Mouse (Mus musculus) CH12.LX (cell line): ENCODE data around the gene Cspg4. TPM values are rescaled to one million over a fixed set of nuclear protein-coding genes. Genes with fewer than 3 reads are reported as not detected.

Experiments
- DNase-seq: peaks from one replicate; pipeline ENCODE4 v3.0.0-alpha.2; 2013; ENCODE audit errors: extremely low read depth
- H3K27ac ChIP-seq: 2 replicates; pipeline ENCODE4 v1.5.1; 2012; ENCODE audit warnings: low read depth, mild to moderate bottlenecking, control low read depth, moderate library complexity; ENCODE audit not compliant: insufficient read depth
- H3K27me3 ChIP-seq: replicated peaks from 2 replicates; pipeline ENCODE3; 2012; ENCODE audit warnings: inconsistent platforms
- H3K36me3 ChIP-seq, 2 experiments: replicated peaks in 1 of 2; 2 replicates each; pipeline versions ENCODE3 to v1.6.1; 2012; ENCODE audit warnings: inconsistent platforms in 1 of 2, low read length in 1 of 2, mild to moderate bottlenecking in 1 of 2, mixed read lengths in 1 of 2, moderate library complexity in 1 of 2; ENCODE audit not compliant: control insufficient read depth in 1 of 2, insufficient read depth in 1 of 2
- H3K4me1 ChIP-seq, 2 experiments: 2 replicates each; pipeline ENCODE4 v1.6.1; 2012; ENCODE audit warnings: inconsistent platforms in 1 of 2, moderate library complexity in 1 of 2; ENCODE audit not compliant: insufficient read depth in 2 of 2, control insufficient read depth in 1 of 2
- H3K4me2 ChIP-seq: 2 replicates; pipeline ENCODE4 v1.6.1; 2012; ENCODE audit warnings: low read depth, mild to moderate bottlenecking, control low read depth; ENCODE audit not compliant: poor library complexity, insufficient read depth, severe bottlenecking
- H3K4me3 ChIP-seq, 3 experiments: fragments of 150-350 bp in 1 of 3; sonication (generic) in 1 of 3; replicated peaks in 1 of 3; 2 replicates each; pipeline versions ENCODE3 to v1.5.1; 2011 to 2012; ENCODE audit warnings: low read depth in 2 of 3, low read length in 2 of 3, mild to moderate bottlenecking in 2 of 3, moderate library complexity in 2 of 3, control low read depth in 1 of 3, improper control_type of control experiment in 1 of 3, inconsistent platforms in 1 of 3, mixed read lengths in 1 of 3; ENCODE audit not compliant: poor library complexity in 1 of 3
- H3K79me2 ChIP-seq: replicated peaks from 2 replicates; pipeline ENCODE4 v1.6.1; 2012; ENCODE audit warnings: mild to moderate bottlenecking, moderate library complexity; ENCODE audit not compliant: control insufficient read depth, poor library complexity, insufficient read depth, severe bottlenecking; ENCODE audit errors: extremely low read depth
- H3K9ac ChIP-seq: 2 replicates; pipeline ENCODE4 v1.6.1; 2012; ENCODE audit warnings: low read depth, mild to moderate bottlenecking, control low read depth, moderate library complexity; ENCODE audit not compliant: insufficient read depth
- H3K9me3 ChIP-seq: replicated peaks from 2 replicates; pipeline ENCODE3; 2012; ENCODE audit warnings: low read length, inconsistent platforms, mixed read lengths
- BHLHE40 ChIP-seq: IDR thresholded peaks from 2 replicates; pipeline ENCODE4 v1.6.1; 2011; ENCODE audit warnings: mild to moderate bottlenecking, low read depth, low read length, improper control_type of control experiment
- CHD1 ChIP-seq: IDR thresholded peaks from 2 replicates; pipeline ENCODE4 v1.6.1; 2012; ENCODE audit warnings: low read depth, low read length, improper control_type of control experiment, inconsistent platforms
- CHD2 ChIP-seq: IDR thresholded peaks from 2 replicates; pipeline ENCODE4 v1.6.1; 2011; ENCODE audit warnings: low read length, improper control_type of control experiment
- CTCF ChIP-seq, 2 experiments: IDR thresholded peaks in 1 of 2; conservative IDR thresholded peaks in 1 of 2; 2 replicates each; pipeline ENCODE4 v1.5.1; 2011 to 2012; ENCODE audit warnings: low read depth in 2 of 2, low read length in 2 of 2, improper control_type of control experiment in 1 of 2, inconsistent platforms in 1 of 2, mild to moderate bottlenecking in 1 of 2, moderate library complexity in 1 of 2
- ETS1 ChIP-seq: conservative IDR thresholded peaks from 2 replicates; pipeline ENCODE4 v1.6.1; 2012; ENCODE audit warnings: low read depth, mild to moderate bottlenecking, inconsistent platforms, low read length, improper control_type of control experiment, moderate library complexity
- GABPA ChIP-seq: IDR thresholded peaks from 2 replicates; pipeline ENCODE4 v1.6.1; 2012; ENCODE audit warnings: low read depth, low read length, improper control_type of control experiment, inconsistent platforms; ENCODE audit not compliant: insufficient replicate concordance
- JUN ChIP-seq: IDR thresholded peaks from 2 replicates; pipeline ENCODE4 v1.6.1; 2011; ENCODE audit warnings: low read depth, mild to moderate bottlenecking, low read length, improper control_type of control experiment, moderate library complexity; ENCODE audit not compliant: insufficient read depth
- JUND ChIP-seq: conservative IDR thresholded peaks from 2 replicates; pipeline ENCODE4 v1.6.1; 2011; ENCODE audit warnings: low read depth, low read length, improper control_type of control experiment
- KAT2A ChIP-seq: IDR thresholded peaks from 2 replicates; pipeline ENCODE4 v1.6.1; 2012; ENCODE audit warnings: low read length, improper control_type of control experiment, inconsistent platforms; ENCODE audit not compliant: insufficient replicate concordance
- MAX ChIP-seq: IDR thresholded peaks from 2 replicates; pipeline ENCODE4 v1.6.1; 2011; ENCODE audit warnings: low read length, improper control_type of control experiment
- MXI1 ChIP-seq: IDR thresholded peaks from 2 replicates; pipeline ENCODE4 v1.6.1; 2011; ENCODE audit warnings: mild to moderate bottlenecking, low read depth, low read length, improper control_type of control experiment
- MYC ChIP-seq: IDR thresholded peaks from 2 replicates; pipeline ENCODE4 v1.6.1; 2011; ENCODE audit warnings: low read depth, mild to moderate bottlenecking, improper control_type of control experiment, low read length
- NELFE ChIP-seq: IDR thresholded peaks from 2 replicates; pipeline ENCODE4 v1.6.1; 2011; ENCODE audit warnings: low read depth, low read length, improper control_type of control experiment
- RAD21 ChIP-seq: IDR thresholded peaks from 2 replicates; pipeline ENCODE4 v1.6.1; 2011; ENCODE audit warnings: low read depth, mild to moderate bottlenecking, low read length, improper control_type of control experiment, moderate library complexity
- SIN3A ChIP-seq: IDR thresholded peaks from 2 replicates; pipeline ENCODE4 v1.6.1; 2012; ENCODE audit warnings: low read length, improper control_type of control experiment, inconsistent platforms
- SMC3 ChIP-seq: IDR thresholded peaks from 2 replicates; pipeline ENCODE4 v1.6.1; 2011; ENCODE audit warnings: low read depth, low read length, improper control_type of control experiment
- TCF12 ChIP-seq: IDR thresholded peaks from 2 replicates; pipeline ENCODE4 v1.6.1; 2014; ENCODE audit warnings: low read depth, mild to moderate bottlenecking, inconsistent platforms, low read length, improper control_type of control experiment
- ZC3H11A ChIP-seq: IDR thresholded peaks from 2 replicates; pipeline ENCODE4 v1.6.1; 2012; ENCODE audit warnings: low read depth, mild to moderate bottlenecking, inconsistent platforms, low read length, improper control_type of control experiment
- ZMIZ1 ChIP-seq: IDR thresholded peaks from 2 replicates; pipeline ENCODE4 v1.6.1; 2012; ENCODE audit warnings: low read depth, mild to moderate bottlenecking, inconsistent platforms, low read length, improper control_type of control experiment
- ZNF384 ChIP-seq: IDR thresholded peaks from 2 replicates; pipeline ENCODE4 v1.6.1; 2012; ENCODE audit warnings: low read depth, low read length, improper control_type of control experiment, inconsistent platforms
- dilution Hi-C: fragments of 300-500 bp; cut with MboI; formaldehyde crosslinking; loops from 2 replicates; pipeline ENCODE4 v1.14.3; 2020; ENCODE audit warnings: low sequenced_read_pairs; ENCODE audit not compliant: extremely low pct_unique_long_range_greater_than_20kb, extremely low pct_ligation_motif_present
- in situ Hi-C: fragments of 300-500 bp; cut with MboI; formaldehyde crosslinking; loops from 3 replicates; pipeline ENCODE4 v1.14.3; 2019; ENCODE audit warnings: low sequenced_read_pairs, low pct_ligation_motif_present, low pct_unique_long_range_greater_than_20kb, mixed read lengths
- polyA plus RNA-seq: library from polyadenylated mRNA; unstranded; fragments of >175 nt; gene quantifications from 2 replicates; pipeline ENCODE4 v1.2.1, GENCODE M21; 2012; ENCODE audit warnings: low read depth; ENCODE audit not compliant: insufficient read length
- total RNA-seq, 2 experiments: library from RNA; depleted of rRNA; stranded (reverse); fragments of 300-350 nt in 1 of 2; fragments of >200 nt in 1 of 2; gene quantifications; 2 replicates each; pipeline ENCODE4 v1.2.3; 2012 to 2014

The Cspg4 gene
- total and polyA plus RNA-seq, 3 experiments, result 0.06 to 0.08 TPM; not detected in 1

- H3K27ac ChIP-seq, result no peak overlapping the region
- no peak for TF ChIP-seq ETS1
- TF ChIP-seq JUND, result no peak
- peak; percentile 66 for TF ChIP-seq SMC3
- 0 out of 2 replicates have a peak, but pooled peaks have one; percentile 39 for TF ChIP-seq BHLHE40
- no peak for TF ChIP-seq TCF12
- TF ChIP-seq GABPA, result no peak
- no peak for TF ChIP-seq ZC3H11A
- TF ChIP-seq CTCF (conservative IDR thresholded peaks at IDR 0.05 in 1 of 2, IDR thresholded peaks at IDR 0.05 in 1 of 2; ENCODE audit: low read depth in 2 of 2, low read length in 2 of 2), result peak; percentile 78 to 93
- peak; percentile 58; the same call in 1 of the 2 replicates for TF ChIP-seq SIN3A
- peak; percentile 86 for TF ChIP-seq MAX
- TF ChIP-seq MXI1, result peak; percentile 91
- TF ChIP-seq RAD21, result peak; percentile 84
- no peak for TF ChIP-seq CHD1
- peak; percentile 96 for TF ChIP-seq MYC
- H3K27me3 ChIP-seq, result peaks cover 36% of the 10 kb centered on the region
- no peak overlapping the region for H3K4me3 ChIP-seq
- DNase-seq, result peak; percentile 90
- in situ Hi-C loops, result loop anchor here (5.0 to 10.0 kb wide), 3 partner anchors 152 to 325 kb away; partner anchors contain the start of gene Man2c1
- peak overlapping the region; percentile 9 for H3K4me2 ChIP-seq
- peaks cover 11 to 28% of the 10 kb centered on the region in 2 experiments; a peak in 3 of 4 replicates for H3K4me1 ChIP-seq
- no peaks in the 10 kb centered on the region for H3K79me2 ChIP-seq
- H3K9me3 ChIP-seq, result no peaks in the 10 kb centered on the region
- dilution Hi-C loops, result no loop called here
- no peak overlapping the region for H3K9ac ChIP-seq
- H3K36me3 ChIP-seq, result no peaks in the 10 kb centered on the region
These were observed 25.0 kb downstream of the Cspg4 start for GRCm38 (mm10) chr9:56889817-56890216.

- Histone ChIP-seq H3K27ac (no peak overlapping the region), H3K79me2 (no peaks in the 10 kb centered on the region), H3K9me3 (no peaks in the 10 kb centered on the region), H3K9ac (no peak overlapping the region), H3K27me3 (peaks cover 28% of the 10 kb centered on the region), H3K4me3 (no peak overlapping the region), H3K36me3 (no peaks in the 10 kb centered on the region), H3K4me2 (no peak overlapping the region), H3K4me1 (peaks cover 11 to 37% of the 10 kb centered on the region in 2 experiments; a peak in 3 of 4 replicates)
- TF ChIP-seq ZNF384 (peak; percentile 52; the same call in 1 of the 2 replicates), CTCF (conservative IDR thresholded peaks at IDR 0.05 in 1 of 2, IDR thresholded peaks at IDR 0.05 in 1 of 2; ENCODE audit: low read depth in 2 of 2, low read length in 2 of 2) (peak in 1 of 2 experiments; percentile 35; a peak in 1 of 4 replicates), ZMIZ1 (no peak), KAT2A (no peak), NELFE (no peak), CHD2 (no peak), MYC (peak; percentile 39; the same call in 1 of the 2 replicates), JUN (no peak)
- DNase-seq, result no peak
- in situ Hi-C loops, result loop anchor here (5.0 to 10.0 kb wide), 3 partner anchors 152 to 324 kb away; partner anchors contain the start of gene Man2c1
- dilution Hi-C loops, result no loop called here
These were observed 25.9 kb downstream of the Cspg4 start for GRCm38 (mm10) chr9:56890522-56891250.
